Mouse (Mus musculus): ENCODE results near the gene Rab1a. TPM values are rescaled to one million over a fixed set of nuclear protein-coding genes. Genes with fewer than 3 reads are reported as not detected.

Rab1a gene
- total RNA-seq, 2 experiments from 2014 or later = 103 to 110 TPM

DNA sequence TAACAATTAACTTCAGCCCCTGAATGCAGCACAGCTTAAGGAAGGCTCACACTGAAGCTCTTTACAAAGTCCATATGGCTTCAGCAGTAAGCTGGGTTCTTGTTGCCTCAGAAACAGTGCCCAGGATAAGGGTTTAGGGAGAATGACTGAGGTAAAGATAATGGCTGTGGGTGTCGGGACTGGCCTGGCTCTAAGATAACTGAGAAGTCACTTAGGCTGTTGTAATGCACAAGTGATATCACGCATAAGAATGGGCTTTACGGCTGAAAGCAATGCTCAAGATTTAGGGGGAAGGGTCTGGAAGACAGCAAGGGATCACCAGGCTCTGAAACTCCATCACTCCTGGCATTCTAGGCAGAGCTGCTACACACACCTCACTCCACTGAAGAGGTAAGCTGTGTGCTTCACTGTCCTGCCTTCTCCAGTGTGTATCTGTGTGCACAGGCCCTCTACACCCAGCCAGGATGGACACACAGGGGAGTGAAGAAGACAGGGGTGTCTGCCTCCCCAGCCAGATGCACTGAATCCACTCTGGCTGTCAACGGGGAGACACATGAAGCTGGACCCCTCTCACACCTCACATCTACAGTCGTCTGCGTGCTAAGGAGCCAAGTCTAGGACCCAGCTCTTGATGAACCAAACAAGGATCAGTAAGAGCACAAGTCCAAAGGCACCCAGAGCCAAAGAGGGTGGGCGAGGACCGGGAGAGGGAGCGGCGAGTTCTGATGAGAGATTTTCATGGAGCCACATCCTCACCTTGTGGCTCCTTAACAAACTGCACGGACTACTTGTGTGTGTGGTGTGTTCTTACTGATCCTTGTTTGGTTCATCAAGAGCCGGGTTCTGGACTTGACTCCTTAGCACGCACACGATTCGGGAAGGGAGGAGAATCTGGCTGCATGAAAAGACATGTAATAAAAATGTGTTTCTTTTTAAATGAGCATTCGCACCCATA, 43.4 kb downstream of the Rab1a start:
- no peak for DNase-seq
- intact Hi-C loops (cut with DNase I; ENCODE audit: low total_unique reads) = no loop called here

DNA sequence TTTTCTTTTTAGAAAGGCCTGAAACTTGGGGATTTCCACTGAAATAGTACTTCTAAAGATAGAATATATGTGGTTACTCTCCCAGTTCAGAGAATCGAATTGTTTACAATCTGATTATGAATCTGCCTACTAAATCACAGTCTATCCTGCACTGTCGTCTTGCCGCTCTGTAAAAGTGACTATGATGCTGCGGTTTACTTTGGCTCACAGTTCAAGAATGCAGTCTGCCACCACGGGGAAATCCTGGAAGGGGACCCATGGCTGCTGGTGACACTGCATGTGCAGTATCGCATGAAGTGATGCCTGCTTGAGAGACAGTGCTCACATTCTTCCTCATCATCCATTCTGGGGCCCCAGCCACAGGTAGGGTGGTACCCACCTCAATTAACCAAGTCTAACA, 44.1 kb downstream of the Rab1a start:
- intact Hi-C loops (cut with DNase I; ENCODE audit: low total_unique reads) = no loop called here
- no peak for DNase-seq

DNA sequence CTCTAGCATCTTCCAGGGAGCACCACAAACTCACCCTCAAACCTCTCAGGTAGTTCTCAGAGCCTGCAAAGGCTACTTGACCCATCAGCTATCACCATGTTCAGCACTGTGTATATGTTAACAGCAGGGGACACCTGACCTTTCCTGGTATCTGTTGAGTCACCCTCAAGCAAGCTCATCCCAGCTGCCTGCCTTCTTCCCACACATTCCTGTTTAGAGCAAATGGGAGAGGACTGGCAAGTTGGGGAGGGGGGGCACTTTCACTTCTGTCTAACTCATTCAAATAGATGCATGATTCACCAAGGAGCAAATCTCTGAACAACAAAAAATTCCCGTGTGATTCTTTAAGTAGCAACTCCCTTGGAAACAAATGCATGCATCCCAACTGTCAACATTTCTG, 45.4 kb downstream of the Rab1a start:
- intact Hi-C loops (cut with DNase I; ENCODE audit: low total_unique reads) = no loop called here

DNA sequence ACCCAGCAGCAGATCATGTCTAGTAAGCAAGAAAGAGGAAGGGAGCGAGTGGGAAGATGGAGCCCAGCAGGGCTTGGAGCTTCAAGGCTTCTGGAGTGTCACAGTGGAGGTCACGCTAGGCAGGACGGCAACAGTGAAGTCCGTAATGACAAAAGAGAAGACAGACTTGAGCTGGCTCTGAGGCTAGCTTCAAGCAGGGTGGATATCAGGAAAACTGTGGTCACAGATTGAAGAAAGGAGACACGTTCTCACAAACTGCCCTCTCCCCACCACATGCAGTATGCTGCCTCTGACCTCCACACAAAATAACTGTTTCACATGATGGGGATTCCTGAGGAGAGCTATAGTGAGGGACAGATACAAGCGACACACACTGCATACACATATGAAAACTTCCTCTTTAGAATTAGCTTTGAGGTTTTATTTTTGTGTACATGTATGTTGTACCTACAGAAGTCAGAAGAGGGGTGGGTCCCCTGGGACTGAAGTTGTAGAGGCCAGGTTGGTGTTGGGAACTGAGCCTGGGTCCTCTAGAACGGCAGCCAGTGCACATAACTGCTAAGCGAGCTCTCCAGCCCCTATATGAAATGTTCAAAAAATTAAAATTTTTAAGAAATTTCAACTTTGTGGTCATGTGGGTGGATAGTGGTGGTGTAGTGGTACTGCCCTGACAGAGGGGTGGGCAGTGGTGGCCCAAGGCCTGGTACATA, 46.1 kb downstream of the Rab1a start:
- no peak for DNase-seq
- intact Hi-C loops (cut with DNase I; ENCODE audit: low total_unique reads) = no loop called here

More for the DNA sequence above, 45.4 kb downstream of the Rab1a start:
- DNase-seq = no peak

DNA sequence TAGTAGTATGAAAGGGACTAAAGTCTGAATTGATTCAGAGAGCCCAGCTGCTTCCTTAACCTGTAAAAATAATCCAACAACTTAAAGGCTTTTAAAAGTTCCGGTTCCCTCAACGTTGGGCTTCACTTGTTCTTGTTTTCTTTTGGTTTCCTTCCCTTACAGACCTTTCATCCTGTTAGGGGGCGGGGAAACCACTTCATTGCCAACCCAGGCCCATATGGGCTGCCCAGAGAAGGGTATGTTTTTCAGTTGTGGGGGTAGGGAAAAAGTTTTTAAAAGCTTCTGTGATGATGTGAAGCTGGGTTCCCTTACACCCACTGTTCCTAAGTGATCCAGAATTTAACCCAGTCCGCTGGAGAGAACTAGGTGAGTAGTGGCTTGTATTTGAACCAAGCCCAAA, 47.0 kb downstream of the Rab1a start:
- intact Hi-C loops (cut with DNase I; ENCODE audit: low total_unique reads) = no loop called here
- no peak for DNase-seq

DNA sequence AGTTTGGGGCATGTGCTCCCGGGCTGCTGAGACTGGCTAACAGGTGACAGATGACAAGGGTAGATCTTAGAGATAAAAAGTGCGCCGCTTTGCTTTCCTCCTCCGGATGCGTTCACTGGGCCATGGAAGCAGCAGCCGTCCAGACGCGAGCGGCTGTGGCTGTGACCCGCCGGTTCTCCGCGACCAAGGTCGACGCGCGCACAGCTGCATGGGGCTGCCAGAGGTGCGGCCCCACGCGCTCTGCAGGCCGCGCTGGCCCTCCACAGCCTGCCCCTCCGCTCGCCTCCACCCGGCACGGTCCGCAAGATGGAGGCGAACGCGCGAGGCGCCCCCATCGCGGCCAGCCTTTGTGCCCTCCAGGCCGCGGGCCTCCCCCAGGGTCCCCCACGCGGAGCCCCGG, 47.6 kb downstream of the Rab1a start:
- intact Hi-C loops (cut with DNase I; ENCODE audit: low total_unique reads) = no loop called here
- peak; percentile 40 for DNase-seq

DNA sequence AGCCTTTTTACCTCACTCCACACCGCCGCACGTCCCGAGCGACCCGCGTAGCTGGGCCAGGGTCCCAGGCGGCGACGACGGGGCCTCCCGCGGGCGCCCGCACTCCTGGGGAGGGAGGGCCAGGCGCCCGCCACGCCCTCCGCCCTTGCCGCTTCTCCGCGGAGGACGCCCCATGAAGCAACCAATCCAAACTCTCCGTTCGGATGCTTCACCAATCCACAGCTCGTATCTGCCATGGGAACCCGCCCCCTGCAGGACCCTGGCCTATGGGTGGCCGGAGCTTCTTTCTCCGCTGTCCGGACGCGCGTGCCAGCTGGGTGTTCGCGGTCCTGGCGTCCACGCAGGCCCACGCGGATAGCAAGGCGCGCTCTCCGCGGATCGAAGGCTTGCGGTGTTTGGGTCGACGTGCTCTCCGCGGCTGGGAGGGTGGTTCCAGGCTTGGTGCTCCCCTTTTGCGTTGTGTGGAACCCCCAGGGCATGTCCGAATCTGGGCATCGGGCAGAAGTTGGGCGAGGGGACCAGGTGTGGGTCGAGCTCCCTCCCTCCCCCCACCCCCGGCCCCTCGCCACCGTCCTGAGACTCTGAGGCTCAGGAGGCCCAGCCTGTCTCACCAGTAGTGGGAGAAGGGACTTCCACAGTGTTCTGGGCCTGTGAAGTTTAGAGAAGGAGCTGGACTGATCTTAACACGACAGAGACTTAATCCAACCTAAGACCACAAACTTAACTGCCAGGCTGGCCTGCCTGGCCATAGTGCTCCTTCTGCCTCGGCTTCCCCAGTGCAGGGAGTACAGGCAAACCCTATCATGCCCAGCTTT, 48.3 kb downstream of the Rab1a start, which contains the start of gene Cep68:
Gene Cep68 (minus strand): TSS at position 134 of the 815 bp plus-strand sequence.
- intact Hi-C loops (cut with DNase I; ENCODE audit: low total_unique reads) = loop anchor here (10.0 kb wide), 1 partner anchor 125 kb away; no protein-coding TSS in a partner anchor
- DNase-seq = peak; percentile 96

DNA sequence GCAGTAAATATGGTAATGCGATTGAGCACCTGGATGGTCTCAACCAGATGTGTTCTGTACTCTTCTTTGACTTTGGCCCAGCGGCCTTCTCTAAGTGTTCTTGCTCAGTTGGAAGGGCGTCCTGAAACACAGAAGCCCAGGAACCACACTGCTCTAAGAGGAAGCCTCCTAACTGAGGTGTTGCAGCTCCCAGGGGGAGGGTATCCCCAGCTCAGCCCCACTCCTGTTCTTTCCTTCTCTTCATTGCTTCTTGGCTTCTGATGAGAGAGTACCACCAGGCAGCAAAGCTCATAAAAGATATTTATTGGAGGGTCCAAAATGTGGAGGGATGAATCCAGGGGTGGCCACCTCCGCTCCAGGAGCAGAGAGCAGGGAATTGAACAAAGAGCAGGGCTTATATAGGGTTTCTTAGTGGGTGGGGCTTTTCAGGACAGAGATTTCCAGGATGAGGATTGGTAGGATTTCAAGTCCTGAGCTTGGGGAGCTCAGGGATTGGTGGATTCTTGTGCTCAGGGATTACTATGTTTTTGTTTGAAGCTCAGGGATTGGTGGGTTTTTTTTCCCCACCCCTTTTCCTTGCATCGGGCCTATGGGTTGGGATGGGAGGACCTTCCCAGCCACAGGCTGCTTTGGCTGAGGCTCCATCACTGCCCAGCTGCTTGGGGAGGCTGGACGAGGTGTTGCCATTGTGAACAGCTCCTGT, 49.4 kb downstream of the Rab1a start:
- DNase-seq = no peak
- intact Hi-C loops (cut with DNase I; ENCODE audit: low total_unique reads) = loop anchor here (10.0 kb wide), 1 partner anchor 126 kb away; no protein-coding TSS in a partner anchor

DNA sequence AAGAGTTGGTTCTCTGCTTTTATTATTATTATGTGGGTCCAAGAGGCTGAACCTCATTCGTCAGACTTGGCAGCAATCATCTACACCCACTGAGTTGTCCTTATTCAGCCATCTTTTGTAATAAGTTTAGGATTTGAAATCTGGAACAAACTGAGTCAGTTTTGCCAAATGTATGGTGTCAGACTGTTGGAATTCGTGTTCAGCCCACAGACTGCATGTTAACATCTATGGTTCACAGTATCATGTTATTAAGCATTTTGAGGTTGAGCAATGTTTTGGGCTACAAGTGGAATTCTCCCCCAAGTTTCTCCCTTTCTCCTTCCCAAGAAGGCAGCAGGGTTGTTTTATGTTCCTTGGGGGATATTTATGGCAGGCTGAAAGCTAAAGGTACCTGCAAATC, 51.9 kb downstream of the Rab1a start:
- no peak for DNase-seq
- intact Hi-C loops (cut with DNase I; ENCODE audit: low total_unique reads) = loop anchor here (10.0 kb wide), 1 partner anchor 128 kb away; no protein-coding TSS in a partner anchor

DNA sequence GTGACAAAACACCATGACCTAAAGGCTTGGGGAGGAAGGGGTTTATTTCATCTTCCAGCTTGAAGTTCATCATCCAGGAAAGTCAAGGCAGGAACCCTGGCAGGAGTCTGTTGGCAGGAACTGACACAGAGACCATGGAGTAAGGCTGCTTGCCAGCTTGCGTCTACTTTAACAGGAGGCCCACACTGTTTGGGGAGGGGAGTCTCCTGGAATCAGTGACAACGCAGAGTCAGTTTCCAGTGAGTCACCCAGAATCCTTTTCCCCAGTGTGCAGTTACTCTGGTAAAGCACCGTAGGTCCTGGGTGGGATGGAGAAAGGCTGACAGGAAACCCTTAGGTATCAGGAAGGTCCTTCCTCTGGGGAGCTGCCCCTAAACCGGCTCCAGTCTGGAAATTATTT, 53.6 kb downstream of the Rab1a start:
- DNase-seq = no peak
- intact Hi-C loops (cut with DNase I; ENCODE audit: low total_unique reads) = loop anchor here (10.0 kb wide), 1 partner anchor 130 kb away; no protein-coding TSS in a partner anchor

DNA sequence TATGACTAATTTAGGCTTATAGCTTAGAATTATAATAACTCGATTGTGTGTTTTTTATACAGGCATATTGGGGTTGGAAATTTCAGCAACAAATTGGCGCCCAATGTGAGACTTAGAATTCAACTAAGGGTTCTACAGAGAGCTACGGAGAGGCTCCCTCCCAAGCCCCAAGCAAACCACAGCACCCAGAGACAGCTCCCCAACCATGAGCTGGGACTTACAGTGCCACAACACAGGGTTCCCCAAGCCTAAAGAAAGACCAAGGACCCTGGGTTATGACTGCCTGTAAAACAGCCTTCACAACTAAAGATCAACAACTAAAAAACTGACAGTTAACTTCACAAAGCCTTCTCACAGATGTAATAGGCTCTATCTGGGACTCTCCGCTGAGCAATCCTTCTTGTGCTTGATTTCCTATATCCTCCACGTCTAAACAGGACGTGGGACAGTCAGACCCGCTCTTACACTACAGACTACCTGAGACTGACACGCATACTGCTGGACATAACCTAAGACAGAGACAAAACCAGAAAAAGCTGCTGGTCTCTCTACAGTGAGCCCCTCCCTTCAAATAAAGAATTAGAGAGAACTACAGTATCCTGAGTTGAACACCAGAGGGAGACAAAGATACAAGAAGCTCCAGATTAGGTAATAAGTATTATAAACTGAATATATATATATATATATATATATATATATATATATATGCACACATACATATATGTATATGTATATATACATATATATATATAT, 61.6 kb downstream of the Rab1a start:
- intact Hi-C loops (cut with DNase I; ENCODE audit: low total_unique reads) = loop anchor here (5.0 to 10.0 kb wide), 2 partner anchors 62 to 139 kb away; no protein-coding TSS in a partner anchor
- DNase-seq = no peak

DNA sequence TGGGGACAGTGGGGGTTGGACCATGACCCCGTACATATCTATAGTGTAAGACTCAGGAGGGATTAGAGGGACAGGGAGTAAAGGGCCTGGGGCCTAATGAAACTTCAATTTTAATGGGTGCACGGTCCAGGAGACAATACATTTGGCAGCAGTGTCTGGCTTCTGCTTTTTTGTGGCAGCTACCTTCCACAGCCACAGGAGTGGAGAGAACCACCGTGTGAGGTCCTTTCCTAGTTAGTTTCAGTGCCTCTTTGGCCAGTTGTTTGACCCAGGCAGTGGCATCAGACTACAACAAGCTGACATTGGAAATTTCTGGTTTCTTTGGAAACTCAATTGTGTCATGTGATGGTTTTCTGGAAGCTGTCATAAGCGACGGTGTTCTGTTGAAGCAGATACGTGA, 68.7 kb downstream of the Rab1a start:
- DNase-seq = no peak
- intact Hi-C loops (cut with DNase I; ENCODE audit: low total_unique reads) = loop anchor here (10.0 kb wide), 1 partner anchor 55 kb away; no protein-coding TSS in a partner anchor

DNA sequence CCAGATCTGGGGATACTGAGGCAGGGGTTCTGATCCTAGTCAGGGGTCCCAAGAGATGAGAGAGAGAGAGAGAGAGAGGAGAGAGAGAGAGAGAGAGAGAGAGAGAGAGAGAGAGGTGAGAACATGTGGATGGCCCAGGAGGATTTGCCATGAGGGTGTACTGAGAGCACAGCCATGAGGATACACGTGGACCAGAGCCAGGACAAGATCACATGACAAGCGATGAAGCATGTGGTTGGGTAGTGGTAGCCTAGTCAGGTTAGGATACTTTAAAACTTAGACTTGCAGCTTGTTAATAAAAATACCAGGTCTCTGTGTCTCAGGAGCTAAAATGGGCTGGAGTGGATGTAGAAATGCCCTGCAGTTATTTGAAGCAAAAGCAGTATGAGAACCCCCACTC, 74.7 kb downstream of the Rab1a start:
- intact Hi-C loops (cut with DNase I; ENCODE audit: low total_unique reads) = no loop called here
- DNase-seq = no peak

Other genes starting within 250 kb of the Rab1a start
- gene Actr2, start 88.5 kb upstream of the Rab1a start, total RNA-seq (2021) = 10 to 100 TPM; 39.7 to 42.7 TPM
- gene Cep68, start 48.0 kb downstream of the Rab1a start, total RNA-seq (2021) = 10 to 100 TPM; 23.8 to 24.4 TPM
- gene Slc1a4, start 131.3 kb downstream of the Rab1a start, total RNA-seq (2021) = 1 to 10 TPM; 1.8 to 3.1 TPM